Mouse (Mus musculus): ENCODE results near the gene Mrpl33. TPM values are rescaled to one million over a fixed set of nuclear protein-coding genes. Genes with fewer than 3 reads are reported as not detected.

The Mrpl33 gene
- polyA plus RNA-seq, 1 experiment from 2014 or later = 256 TPM

DNA sequence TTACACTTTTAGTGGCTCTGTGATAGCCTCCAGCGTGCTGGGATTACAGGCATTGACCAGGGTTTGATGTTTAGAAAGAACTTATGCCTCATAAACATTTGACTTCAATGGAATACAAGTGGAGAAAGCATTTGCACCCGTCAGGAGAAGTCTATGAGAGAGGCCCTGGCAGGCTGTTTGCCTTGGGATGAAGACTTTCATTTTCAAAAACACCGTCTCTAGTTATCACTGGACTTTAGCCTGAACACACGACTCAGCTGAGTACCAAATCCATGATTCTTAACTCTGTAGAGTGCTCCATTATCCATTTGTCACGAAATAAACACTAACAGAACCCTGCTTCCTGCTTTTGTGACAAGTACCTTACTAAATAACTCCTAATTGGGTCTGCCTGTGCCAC, 73.2 kb downstream of the Mrpl33 start:
- ATAC-seq (ENCODE audit: insufficient number of reproducible peaks, insufficient read depth, low FRiP score, low TSS enrichment, low read depth) = no peak
- Histone ChIP-seq H3K27me3 (no peaks in the 10 kb centered on the region), H3K27ac (no peak overlapping the region), H3K4me2 (no peak overlapping the region), H3K36me3 (no peaks in the 10 kb centered on the region), H3K9ac (replicated peaks) (no peak overlapping the region), H3K4me3 (replicated peaks) (no peak overlapping the region), H3K4me1 (replicated peaks) (no peaks in the 10 kb centered on the region; the same call in 1 of the 2 replicates), H3K9me3 (no peaks in the 10 kb centered on the region)
- 57% methylated on average over 5 of the region's 5 CpGs for WGBS

GRCm38 (mm10) chr5:31671137-31671536, 74.4 kb downstream of the Mrpl33 start:
- H3K4me2 ChIP-seq = no peak overlapping the region
- no peaks in the 10 kb centered on the region; the same call in 1 of the 2 replicates for H3K4me1 ChIP-seq (replicated peaks)
- H3K9me3 ChIP-seq = no peaks in the 10 kb centered on the region
- no peak overlapping the region for H3K27ac ChIP-seq
- no peaks in the 10 kb centered on the region for H3K36me3 ChIP-seq
- no peaks in the 10 kb centered on the region for H3K27me3 ChIP-seq
- no peak overlapping the region for H3K9ac ChIP-seq (replicated peaks)
- H3K4me3 ChIP-seq (replicated peaks) = no peak overlapping the region
- ATAC-seq (ENCODE audit: insufficient number of reproducible peaks, insufficient read depth, low FRiP score, low TSS enrichment, low read depth) = no peak
- WGBS = 56% methylated on average over 2 of the region's 2 CpGs

DNA sequence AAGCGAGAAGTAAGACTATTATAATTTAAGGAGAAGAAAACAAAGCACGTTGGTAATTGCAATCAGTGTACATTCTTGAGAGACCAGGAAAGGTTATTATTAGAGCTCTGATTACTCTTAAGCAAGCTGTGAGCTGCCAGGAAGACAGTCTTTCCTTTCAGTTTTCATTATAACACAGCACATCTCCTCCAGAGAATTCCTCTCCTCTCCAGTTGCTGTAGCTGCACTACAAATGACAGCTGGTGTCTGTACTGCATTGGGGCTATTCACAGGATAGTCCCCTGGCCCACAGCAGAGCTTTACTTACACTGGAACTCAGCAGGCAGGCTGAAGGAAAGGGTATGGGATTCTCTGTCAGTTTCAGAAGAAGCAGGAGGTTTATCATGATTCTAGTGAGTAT, 76.7 kb downstream of the Mrpl33 start:
- ATAC-seq (ENCODE audit: insufficient number of reproducible peaks, insufficient read depth, low FRiP score, low TSS enrichment, low read depth) = no peak
- Histone ChIP-seq H3K27me3 (no peaks in the 10 kb centered on the region), H3K9me3 (no peaks in the 10 kb centered on the region), H3K9ac (replicated peaks) (no peak overlapping the region), H3K4me2 (no peak overlapping the region), H3K36me3 (no peaks in the 10 kb centered on the region), H3K4me3 (replicated peaks) (no peak overlapping the region), H3K27ac (no peak overlapping the region), H3K4me1 (replicated peaks) (no peaks in the 10 kb centered on the region; the same call in 1 of the 2 replicates)
- whole genome bisulfite sequencing = 78% methylated on average over 2 of the region's 2 CpGs

- Histone ChIP-seq H3K27me3 (no peaks in the 10 kb centered on the region), H3K36me3 (no peaks in the 10 kb centered on the region)
These were observed 81.3 kb downstream of the Mrpl33 start for GRCm38 (mm10) chr5:31678000-31678399.

GRCm38 (mm10) chr5:31680183-31680582, 83.4 kb downstream of the Mrpl33 start:
- ATAC-seq (ENCODE audit: insufficient number of reproducible peaks, insufficient read depth, low FRiP score, low TSS enrichment, low read depth) = no peak
- Histone ChIP-seq H3K4me3 (replicated peaks) (no peak overlapping the region), H3K4me1 (replicated peaks) (no peaks in the 10 kb centered on the region), H3K27me3 (no peaks in the 10 kb centered on the region), H3K36me3 (no peaks in the 10 kb centered on the region), H3K9ac (replicated peaks) (no peak overlapping the region), H3K4me2 (no peak overlapping the region), H3K9me3 (no peaks in the 10 kb centered on the region), H3K27ac (no peak overlapping the region)
- 84% methylated on average over 4 of the region's 4 CpGs for WGBS

More at GRCm38 (mm10) chr5:31678000-31678399, 81.3 kb downstream of the Mrpl33 start:
- no peak for ATAC-seq (ENCODE audit: insufficient number of reproducible peaks, insufficient read depth, low FRiP score, low TSS enrichment, low read depth)
- H3K27ac ChIP-seq = no peak overlapping the region
- no peak overlapping the region for H3K4me3 ChIP-seq (replicated peaks)
- no peaks in the 10 kb centered on the region for H3K9me3 ChIP-seq
- H3K9ac ChIP-seq (replicated peaks) = no peak overlapping the region
- no peaks in the 10 kb centered on the region for H3K4me1 ChIP-seq (replicated peaks)
- WGBS = 65% methylated on average over 1 of the region's 1 CpGs
- H3K4me2 ChIP-seq = no peak overlapping the region

GRCm38 (mm10) chr5:31682305-31682704, 85.6 kb downstream of the Mrpl33 start:
- H3K36me3 ChIP-seq = no peaks in the 10 kb centered on the region
- H3K27ac ChIP-seq = no peak overlapping the region
- H3K4me1 ChIP-seq (replicated peaks) = no peaks in the 10 kb centered on the region
- H3K9ac ChIP-seq (replicated peaks) = no peak overlapping the region
- 93% methylated on average over 1 of the region's 1 CpGs for WGBS
- no peak overlapping the region for H3K4me3 ChIP-seq (replicated peaks)
- H3K4me2 ChIP-seq = no peak overlapping the region
- ATAC-seq (ENCODE audit: insufficient number of reproducible peaks, insufficient read depth, low FRiP score, low TSS enrichment, low read depth) = no peak
- no peaks in the 10 kb centered on the region for H3K9me3 ChIP-seq
- no peaks in the 10 kb centered on the region for H3K27me3 ChIP-seq

DNA sequence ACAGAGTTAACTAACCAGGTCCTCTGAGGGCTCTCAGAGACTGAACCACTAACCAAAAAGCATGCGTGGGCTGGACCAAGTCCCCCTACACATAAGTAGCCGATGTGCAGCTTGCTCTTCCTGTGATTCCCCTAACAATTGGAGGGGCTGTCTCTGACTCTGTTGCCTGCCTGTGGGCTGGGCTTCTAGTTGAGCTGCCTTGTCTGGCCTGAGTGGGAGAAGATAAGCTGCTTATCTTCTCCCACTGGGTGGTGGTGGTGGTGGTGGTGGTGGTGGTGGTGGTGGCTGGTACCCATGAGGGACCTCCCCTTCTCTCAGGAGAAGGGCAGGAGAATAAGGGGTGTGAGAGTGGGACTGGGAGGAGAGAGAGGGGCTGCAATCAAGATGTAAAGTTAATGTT, 89.3 kb downstream of the Mrpl33 start:
- Histone ChIP-seq H3K4me3 (replicated peaks) (no peak overlapping the region), H3K4me1 (replicated peaks) (no peaks in the 10 kb centered on the region), H3K4me2 (no peak overlapping the region), H3K27ac (no peak overlapping the region), H3K27me3 (no peaks in the 10 kb centered on the region), H3K9me3 (no peaks in the 10 kb centered on the region), H3K36me3 (no peaks in the 10 kb centered on the region), H3K9ac (replicated peaks) (no peak overlapping the region)
- 84% methylated on average over 2 of the region's 2 CpGs for WGBS
- no peak for ATAC-seq (ENCODE audit: insufficient number of reproducible peaks, insufficient read depth, low FRiP score, low TSS enrichment, low read depth)

DNA sequence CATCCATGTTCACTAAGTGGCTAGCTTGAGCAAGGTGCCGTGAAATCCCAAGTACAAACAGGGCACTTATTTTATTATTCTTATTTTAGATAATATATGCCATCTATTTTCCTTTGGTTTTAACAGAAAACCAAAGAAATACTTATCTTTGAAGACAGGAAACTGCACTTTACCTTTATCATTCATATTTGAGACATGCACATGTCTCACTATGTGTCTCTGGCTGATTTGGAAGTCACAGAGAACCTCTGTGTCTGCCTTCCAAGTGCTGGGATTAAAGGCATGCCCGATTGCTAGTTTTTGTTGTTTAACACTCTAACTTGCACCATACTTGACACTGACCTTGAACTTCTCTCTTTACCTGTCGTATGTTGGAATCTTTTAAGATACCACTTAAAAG, 91.2 kb downstream of the Mrpl33 start:
- no peaks in the 10 kb centered on the region for H3K36me3 ChIP-seq
- 90% methylated on average over 3 of the region's 3 CpGs for WGBS
- no peak overlapping the region for H3K27ac ChIP-seq

DNA sequence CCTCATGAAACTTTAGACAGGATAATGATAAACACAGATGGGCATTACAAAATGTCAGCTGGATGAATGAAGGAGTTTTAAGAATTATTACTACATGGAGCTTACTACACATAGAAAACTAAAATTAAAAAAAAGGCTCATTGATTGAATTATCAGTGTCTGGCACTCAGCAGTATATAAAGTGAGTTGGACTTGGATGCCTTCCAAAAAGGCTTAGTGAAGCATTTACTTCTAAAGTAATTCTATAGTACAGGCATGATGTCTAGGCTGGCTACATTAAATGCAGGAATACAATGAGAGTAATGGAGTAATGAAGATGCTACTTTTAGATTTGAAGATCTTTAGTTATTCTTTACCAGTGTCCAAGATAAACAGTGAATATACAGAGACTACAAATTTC, 96.5 kb downstream of the Mrpl33 start:
- no peaks in the 10 kb centered on the region; the same call in 1 of the 2 replicates for H3K4me1 ChIP-seq (replicated peaks)
- H3K4me2 ChIP-seq = no peak overlapping the region
- H3K27me3 ChIP-seq = no peaks in the 10 kb centered on the region
- H3K4me3 ChIP-seq (replicated peaks) = no peak overlapping the region
- H3K9me3 ChIP-seq = no peaks in the 10 kb centered on the region
- no peak for ATAC-seq (ENCODE audit: insufficient number of reproducible peaks, insufficient read depth, low FRiP score, low TSS enrichment, low read depth)
- H3K36me3 ChIP-seq = no peaks in the 10 kb centered on the region
- H3K27ac ChIP-seq = no peak overlapping the region
- no peak overlapping the region for H3K9ac ChIP-seq (replicated peaks)

More for the DNA sequence above, 91.2 kb downstream of the Mrpl33 start:
- ATAC-seq (ENCODE audit: insufficient number of reproducible peaks, insufficient read depth, low FRiP score, low TSS enrichment, low read depth) = no peak
- Histone ChIP-seq H3K4me3 (replicated peaks) (no peak overlapping the region), H3K9ac (replicated peaks) (no peak overlapping the region), H3K4me2 (no peak overlapping the region), H3K4me1 (replicated peaks) (no peaks in the 10 kb centered on the region), H3K9me3 (no peaks in the 10 kb centered on the region), H3K27me3 (no peaks in the 10 kb centered on the region)

- Histone ChIP-seq H3K27me3 (no peaks in the 10 kb centered on the region), H3K9me3 (no peaks in the 10 kb centered on the region), H3K36me3 (no peaks in the 10 kb centered on the region), H3K4me2 (peak within 1 kb of the TSS; percentile 74), H3K9ac (replicated peaks) (peak within 1 kb of the TSS; percentile 79), H3K27ac (peak within 1 kb of the TSS; percentile 87), H3K4me1 (replicated peaks) (no peaks in the 10 kb centered on the region; the same call in 1 of the 2 replicates), H3K4me3 (replicated peaks) (peak within 1 kb of the TSS; percentile 76)
- WGBS = 6% methylated on average over 18 of the region's 18 CpGs
- ATAC-seq (ENCODE audit: insufficient number of reproducible peaks, insufficient read depth, low FRiP score, low TSS enrichment, low read depth) = peak; percentile 8; the same call in 1 of the 2 replicates
These were observed 100.4 kb downstream of the Mrpl33 start, which contains the start of gene Rbks for GRCm38 (mm10) chr5:31696971-31697643. Gene Rbks (minus strand): TSS chr5:31697627.

DNA sequence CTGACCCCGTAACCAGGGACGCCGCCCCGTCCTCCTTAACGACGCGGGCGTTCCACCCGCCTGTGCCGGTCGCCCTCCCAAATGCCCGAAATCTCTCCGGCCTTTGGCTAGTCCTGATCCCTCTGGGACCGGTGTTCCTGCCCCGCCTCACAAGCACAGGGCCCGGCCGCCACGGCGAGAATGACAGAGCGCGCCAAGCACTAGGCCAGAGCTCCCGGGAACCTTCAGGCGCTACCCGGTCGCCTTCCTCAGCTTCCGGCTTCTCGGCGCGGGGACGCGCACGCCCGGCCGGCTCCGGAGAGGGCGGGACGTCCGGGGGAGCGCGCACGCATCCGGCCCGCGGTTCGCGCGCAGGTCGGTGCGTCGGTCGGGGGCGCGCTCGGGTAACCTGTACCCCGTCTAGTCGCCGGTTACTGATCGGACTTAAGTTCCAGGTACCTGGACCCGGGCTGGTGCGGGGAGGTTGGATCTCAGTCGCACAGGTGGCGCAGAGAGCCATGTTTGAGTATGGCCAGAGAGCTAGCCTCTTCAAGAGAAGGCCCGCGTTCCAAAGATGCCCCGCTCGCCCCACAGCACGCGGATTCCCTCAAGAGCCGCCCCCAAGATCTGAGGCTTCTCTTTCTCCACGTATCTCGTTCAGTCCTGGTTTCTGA, 101.0 kb downstream of the Mrpl33 start, which contains the start of gene Babam2:
Gene Babam2 (plus strand): TSS at position 41 of the 653 bp plus-strand sequence.
- no peaks in the 10 kb centered on the region for H3K36me3 ChIP-seq
- no peaks in the 10 kb centered on the region for H3K9me3 ChIP-seq
- peak within 1 kb of the TSS; percentile 79 for H3K9ac ChIP-seq (replicated peaks)
- H3K4me2 ChIP-seq = peak within 1 kb of the TSS; percentile 74
- no peaks in the 10 kb centered on the region for H3K27me3 ChIP-seq
- under 1% methylated on average over 71 of the region's 71 CpGs for WGBS
- no peaks in the 10 kb centered on the region; the same call in 1 of the 2 replicates for H3K4me1 ChIP-seq (replicated peaks)
- H3K27ac ChIP-seq = peak within 1 kb of the TSS; percentile 87
- H3K4me3 ChIP-seq (replicated peaks) = peak within 1 kb of the TSS; percentile 76
- ATAC-seq (ENCODE audit: insufficient number of reproducible peaks, insufficient read depth, low FRiP score, low TSS enrichment, low read depth) = peak; percentile 91

All from limb, embryonic 12.5 days (tissue).